Mouse (Mus musculus) adrenal gland, postnatal 36 days (tissue): ENCODE measurements around the gene Kdm1b. TPM values are rescaled to one million over a fixed set of nuclear protein-coding genes. Genes with fewer than 3 reads are reported as not detected.

Experiments used
- DNase-seq, 2 experiments: peaks; one replicate each; pipeline ENCODE4 v3.0.0; 2021; ENCODE audit warnings: mixed read lengths in 1 of 2
- total RNA-seq, 2 experiments: library from RNA; stranded (reverse); gene quantifications; 2 replicates each; pipeline ENCODE4 v1.2.3; 2021

The Kdm1b gene
- total RNA-seq, 2 experiments from 2014 or later, result 9.9 to 10.8 TPM

DNA sequence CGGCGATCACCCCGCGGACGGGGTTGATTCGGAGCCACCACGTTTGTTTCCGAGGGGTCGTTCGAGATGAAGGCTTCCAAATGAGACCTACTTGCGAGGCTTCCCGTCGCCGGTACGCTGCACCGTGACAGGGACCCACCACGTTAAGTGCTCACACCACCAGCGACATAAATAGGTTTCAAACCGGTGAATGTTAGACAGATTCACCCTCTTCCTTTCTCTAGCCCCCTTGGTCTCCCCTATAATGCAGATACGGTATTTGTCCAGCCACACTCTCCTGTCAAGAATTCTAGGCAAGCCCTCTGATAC, 63.2 kb downstream of the Kdm1b start:
- no peak for DNase-seq

DNA sequence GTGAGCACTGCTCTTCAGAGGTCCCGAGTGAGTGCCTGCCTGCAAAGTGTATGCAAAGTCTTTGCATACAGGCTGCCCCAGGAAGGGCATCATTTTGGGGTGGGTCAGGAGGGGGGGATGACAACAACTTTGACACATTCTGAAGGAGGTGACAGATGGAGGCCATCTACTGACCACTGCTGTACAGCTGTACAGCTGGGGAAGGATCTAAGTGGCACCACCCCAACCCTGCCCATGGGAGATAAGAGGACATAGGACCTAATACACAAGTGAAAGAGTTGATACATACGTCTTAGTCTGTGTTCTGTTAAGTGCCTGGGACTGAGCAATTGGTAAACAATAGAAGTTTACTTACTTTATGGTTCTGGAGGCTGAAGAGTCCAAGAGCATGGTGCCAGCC, 65.9 kb downstream of the Kdm1b start:
- DNase-seq, result no peak

DNA sequence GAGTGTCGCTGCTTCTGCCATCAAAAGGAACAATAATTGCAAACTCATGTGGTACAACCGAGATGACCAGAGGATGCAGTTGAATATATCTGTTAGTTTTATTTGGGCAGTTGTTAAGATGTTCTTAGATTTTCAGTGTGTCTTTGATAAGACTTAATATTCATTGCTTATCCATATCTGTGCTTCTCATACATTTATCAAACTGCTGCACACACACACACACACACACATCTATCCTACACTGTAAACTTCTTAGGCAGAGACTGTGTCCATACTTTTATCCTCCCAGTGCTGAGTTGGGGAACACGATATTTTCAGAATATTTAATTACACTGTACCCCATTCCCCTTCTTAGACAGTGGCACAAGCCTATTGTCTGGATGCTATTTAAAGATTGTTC, 67.9 kb downstream of the Kdm1b start:
- no peak for DNase-seq

DNA sequence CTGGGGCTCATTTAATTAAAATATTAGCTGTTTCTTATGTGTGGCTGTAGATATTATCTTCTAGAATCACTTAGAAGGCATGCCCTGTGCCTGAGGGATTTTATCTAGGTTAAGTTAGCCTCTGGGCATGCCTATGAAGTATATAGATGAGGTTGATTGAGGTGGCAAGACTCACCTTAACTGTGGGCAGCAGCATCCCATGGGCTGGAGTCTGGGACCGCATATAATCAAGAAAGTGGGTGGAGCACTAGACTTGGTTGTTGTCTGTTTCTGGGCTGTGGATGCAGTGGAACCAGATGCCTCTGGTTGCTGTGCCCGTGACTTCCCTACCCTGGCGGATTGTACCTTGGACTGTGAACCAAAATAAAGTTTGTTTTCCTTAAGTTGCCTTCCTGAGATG, 68.8 kb downstream of the Kdm1b start:
- no peak for DNase-seq

DNA sequence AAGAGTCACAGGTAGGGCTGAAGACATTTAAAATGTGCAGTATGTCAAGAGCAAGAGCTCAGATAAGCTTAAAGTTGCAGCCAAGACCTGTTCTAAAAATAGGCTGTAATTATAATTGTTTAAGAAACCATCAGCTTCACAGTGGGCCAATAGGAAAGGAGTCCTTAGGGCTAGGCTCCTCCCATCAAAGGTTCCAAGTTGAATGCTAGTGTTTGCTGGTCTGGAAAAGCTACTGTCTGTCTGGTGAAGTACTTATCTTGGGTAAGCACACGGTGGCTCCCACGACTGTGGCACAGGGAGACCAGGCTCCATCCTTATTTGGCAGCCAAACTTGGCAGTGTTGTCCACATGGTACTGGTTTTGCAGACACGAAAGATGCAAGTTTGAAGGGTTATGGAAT, 69.6 kb downstream of the Kdm1b start:
- no peak for DNase-seq

DNA sequence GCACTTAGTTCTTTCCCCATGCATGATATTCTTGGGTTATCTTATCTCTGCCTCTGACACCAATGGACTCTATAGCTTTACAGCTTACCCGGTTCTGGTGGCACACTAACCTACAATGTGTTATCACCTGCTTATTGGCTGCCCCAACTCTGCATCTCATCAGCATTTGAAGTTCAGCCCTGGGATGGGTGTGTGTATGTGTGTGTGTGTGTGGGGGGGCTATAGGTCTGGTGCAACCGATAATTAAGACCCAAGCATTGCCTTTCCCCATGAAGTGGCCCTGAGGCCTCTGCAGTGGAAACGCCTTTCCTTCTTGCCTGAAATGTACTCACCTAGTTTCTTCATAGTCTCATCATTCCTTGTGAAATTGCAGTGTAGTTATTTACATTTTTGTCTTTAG, 72.7 kb downstream of the Kdm1b start:
- no peak for DNase-seq

DNA sequence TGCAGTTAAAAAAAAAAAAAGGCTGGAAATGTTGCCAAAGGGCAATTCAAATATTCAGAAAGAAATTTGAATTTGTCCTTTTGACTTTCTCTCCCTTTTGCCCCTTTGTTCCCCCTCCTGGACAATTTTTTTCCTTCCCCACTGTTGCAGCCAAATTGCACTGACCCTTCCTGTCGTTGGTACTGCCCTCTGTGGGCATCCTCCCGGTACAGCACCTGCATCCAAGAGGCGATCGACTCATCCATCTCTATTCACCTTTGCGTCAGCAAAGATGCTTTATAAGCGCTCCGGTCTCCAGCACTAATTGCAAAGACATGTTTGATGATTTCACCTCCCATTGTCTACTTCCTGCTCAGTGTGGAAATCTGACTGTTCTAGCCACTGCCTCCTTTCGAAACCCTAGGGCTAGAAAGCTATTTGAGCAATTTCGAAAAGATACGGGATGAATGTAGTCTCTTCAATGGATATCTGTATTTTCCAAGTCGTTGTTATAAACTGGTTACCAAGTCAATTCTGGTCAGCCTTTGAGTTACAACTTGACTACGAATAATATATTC, 78.1 kb downstream of the Kdm1b start:
- DNase-seq, result no peak

DNA sequence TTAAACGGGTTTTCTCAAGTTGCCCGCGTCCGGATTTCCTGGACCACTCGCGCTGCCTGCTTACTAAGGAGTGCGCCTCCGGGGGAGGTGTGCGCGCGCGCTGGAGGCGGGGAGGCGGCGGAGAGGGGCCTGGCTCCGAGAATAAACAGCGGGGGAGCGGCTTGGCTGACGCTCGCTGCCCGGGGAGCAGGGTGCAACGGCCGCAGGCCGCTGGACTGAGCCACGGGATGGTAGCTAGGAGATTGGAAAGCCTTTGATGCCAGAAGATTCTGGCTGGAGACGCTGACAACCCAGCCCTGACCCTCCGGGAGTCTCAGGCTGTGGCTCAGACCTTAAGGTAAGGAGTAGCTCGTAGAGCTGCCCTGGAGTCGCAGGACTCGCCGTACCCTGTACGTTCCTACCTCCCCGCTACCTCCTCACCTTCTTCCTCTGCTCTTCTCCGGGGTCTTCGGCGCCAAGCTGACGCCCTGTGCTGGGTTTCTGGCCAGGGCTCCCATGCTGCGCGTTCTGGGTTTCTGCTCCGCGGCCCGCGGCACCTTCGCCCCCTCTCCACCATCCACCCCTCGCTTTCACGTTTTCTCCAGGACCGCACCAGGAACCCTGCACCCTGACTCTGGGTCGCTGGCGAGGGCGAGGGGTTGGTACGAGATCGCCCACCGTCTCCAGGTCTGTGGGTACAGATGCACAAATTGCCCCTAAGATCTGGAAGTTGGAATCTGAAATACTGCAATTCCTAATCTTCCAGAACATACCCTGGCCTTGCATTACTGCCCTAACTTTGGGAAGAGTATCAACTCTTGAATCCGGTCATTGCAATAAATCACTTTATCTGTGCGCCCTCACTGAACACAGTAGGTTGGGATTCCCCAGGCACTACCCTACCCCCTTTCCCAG, 79.5 kb downstream of the Kdm1b start, which contains the start of gene Rnf144b:
TSS of gene Rnf144b (plus strand) at position 120 of the 894 bp plus-strand sequence.
- peak; percentile 62 to 64 for DNase-seq

DNA sequence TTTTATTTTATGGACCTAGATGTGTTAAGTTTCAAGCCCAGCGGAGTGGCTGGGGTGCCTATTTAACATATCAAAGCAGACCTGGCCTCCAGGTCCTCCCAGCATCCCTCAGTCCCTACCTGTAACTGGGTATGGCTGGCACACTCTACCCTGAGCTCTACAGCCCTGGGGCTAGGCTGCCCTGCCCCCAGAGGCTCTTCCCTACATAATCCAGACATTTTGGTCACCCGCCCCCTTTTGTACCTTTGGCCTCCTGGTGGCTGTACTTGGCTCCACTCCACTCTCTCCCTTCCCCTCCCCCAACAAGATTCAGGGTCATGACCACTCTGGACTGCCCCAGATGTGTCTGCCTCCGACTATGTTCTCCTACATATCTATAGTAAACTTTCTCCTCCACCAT, 81.2 kb downstream of the Kdm1b start:
- no peak for DNase-seq

DNA sequence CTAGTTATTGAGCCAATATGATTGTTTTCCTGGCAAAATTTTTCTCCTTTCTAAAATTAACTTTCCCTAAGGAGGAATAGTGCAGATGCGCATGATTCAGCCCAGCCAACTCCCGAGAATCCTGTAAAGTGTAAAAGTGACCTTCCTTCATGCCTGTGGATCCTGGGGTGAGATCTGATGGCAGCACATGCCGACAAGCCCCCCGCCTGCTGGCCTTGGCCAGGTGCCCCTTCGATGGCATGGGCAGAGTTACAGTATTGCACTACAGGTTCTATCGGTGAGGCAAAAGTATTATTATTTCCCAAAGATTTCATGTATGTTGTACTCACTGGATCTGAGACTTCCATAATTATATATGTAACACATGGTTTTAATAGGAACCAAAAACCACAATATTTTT, 81.7 kb downstream of the Kdm1b start:
- DNase-seq, result no peak

DNA sequence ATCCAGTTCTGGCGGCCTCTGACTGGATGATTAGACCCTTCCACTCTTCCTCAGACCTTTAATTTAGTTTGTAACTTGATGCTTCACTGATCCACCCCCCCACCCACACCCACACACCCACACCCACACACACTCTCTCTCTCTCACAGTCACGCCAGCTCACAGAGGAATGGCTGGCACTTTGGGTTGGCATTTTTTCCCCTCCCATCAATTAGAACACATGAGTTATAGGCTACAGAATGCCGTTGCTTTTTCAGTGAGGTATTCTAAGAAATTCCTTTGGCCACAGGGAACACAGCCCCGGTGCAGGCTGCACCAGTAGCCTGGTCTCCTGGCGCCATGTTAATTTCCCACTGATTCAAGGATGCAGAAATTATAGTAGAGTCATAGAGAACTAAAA, 82.3 kb downstream of the Kdm1b start:
- DNase-seq, result no peak

DNA sequence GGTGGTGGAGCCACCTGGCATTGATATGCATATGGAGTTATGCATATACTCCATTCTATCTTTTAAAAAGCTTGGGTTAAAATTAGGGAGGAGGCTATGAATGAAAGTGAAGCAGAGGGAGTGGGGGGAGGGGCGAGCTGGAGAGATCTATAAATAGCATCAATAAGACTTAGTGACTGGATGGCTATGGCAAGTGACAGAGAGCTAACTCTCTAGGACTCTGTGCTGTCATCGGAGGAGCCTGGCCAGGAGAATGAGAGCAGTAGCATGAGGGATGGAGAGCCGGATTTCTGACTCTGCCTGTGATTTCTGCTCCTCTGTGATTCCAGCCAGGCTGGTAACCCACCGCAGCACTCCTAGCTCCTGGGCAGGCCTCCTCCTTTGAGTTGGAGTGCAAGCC, 85.8 kb downstream of the Kdm1b start:
- DNase-seq, result no peak

DNA sequence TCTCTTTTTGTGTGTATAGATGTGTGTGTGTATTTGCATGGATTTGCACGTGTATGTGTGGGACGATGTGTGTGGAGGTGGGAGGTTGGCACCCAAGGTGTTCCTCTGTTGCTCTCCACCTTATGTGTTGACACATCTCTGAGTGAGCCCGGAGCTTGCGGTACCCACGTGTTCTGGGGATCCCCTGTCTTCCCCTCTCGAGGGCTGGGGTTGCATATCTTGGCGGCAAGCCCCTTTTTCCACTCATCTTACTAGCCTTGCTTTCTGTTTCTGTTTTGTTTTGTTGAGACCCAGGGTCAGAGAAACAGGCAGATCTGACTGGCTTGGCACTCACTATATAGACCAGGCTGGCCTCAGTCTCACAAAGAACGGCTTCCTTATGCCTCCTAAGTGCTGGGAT, 89.8 kb downstream of the Kdm1b start:
- DNase-seq, result no peak

DNA sequence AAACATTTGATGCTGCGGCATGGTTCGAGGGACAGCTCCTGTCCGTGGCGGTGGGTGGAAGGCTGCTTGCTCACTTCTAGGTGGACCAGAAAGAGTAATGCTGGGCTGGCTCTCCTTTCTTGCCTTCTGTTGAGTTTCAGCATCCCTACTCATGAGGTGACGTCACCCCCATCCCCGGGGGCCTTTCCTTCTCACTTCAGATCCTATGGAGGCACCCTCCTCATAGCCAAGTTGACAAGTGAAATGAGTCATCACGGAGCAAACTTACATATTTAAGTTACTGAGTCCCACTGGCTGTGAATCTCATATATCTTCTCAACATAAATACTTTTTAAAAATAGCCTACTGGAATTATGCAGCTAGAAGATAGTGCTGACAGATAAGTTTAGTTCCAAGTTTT, 91.5 kb downstream of the Kdm1b start:
- DNase-seq, result no peak

Other genes with a start within 250 kb of the Kdm1b start
- gene Kif13a, start 113.6 kb upstream of the Kdm1b start, total RNA-seq, result 10 to 100 TPM; 31.0 to 39.0 TPM
- gene Nhlrc1, start 28.6 kb upstream of the Kdm1b start, total RNA-seq, result 1 to 10 TPM; 4.8 to 5.1 TPM
- 1 to 10 TPM; 7.6 to 9.4 TPM for gene Tpmt, start 1.2 kb downstream of the Kdm1b start, total RNA-seq
- gene Dek, start 62.7 kb downstream of the Kdm1b start, total RNA-seq, result 10 to 100 TPM; 62.7 to 71.1 TPM
- gene Rnf144b, start 79.2 kb downstream of the Kdm1b start, total RNA-seq, result 1 to 10 TPM; 4.2 to 5.2 TPM